Mouse (Mus musculus) thymus, postnatal 25 days (tissue): Measurements from ENCODE around the gene Gm5460.

Experiments used
- DNase-seq: peaks from one replicate; pipeline ENCODE4 v3.0.0; 2022

Gm5460 gene

DNA sequence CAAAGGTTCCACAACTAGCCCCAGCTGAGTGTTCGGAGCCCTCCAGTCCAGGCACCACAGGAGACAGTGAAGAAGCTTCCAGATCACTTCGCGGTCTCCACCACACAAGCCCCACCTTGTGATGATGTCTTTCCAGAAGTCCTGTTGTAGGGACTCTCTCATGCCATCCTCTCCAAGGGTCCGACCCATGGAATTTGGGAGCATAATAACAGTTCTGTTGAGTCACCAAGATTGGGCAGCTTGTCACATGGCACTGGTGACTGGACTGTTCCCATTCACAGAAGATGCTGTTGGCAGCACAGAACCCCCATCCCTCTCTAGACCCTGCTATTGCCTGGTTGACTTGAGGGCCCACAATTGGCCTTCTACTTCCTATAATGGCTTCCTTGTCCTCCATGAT, at the start of gene Gm5460:
TSS of gene Gm5460 (plus strand) at position 378 of the 400 bp plus-strand sequence.
- no peak for DNase-seq

DNA sequence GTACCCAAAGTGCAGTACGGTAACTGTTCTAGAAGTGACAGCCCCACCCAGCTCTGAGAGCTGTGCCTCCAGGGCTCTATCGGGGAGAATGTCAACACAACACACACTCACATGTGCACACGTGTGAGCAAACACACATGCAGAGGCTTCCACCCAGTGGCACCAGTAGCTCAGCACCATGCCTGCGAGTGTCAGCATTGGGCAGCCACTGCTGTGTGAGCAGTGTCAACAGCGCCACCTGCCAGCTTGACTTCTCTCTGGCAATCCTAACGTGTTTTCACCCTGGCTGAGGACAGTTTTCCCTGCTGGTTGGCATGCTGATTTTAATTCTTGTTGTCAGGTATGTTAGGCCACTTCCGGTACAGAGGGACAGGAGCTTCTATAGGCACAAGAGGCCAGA, 43.9 kb upstream of the Gm5460 start:
- no peak for DNase-seq

DNA sequence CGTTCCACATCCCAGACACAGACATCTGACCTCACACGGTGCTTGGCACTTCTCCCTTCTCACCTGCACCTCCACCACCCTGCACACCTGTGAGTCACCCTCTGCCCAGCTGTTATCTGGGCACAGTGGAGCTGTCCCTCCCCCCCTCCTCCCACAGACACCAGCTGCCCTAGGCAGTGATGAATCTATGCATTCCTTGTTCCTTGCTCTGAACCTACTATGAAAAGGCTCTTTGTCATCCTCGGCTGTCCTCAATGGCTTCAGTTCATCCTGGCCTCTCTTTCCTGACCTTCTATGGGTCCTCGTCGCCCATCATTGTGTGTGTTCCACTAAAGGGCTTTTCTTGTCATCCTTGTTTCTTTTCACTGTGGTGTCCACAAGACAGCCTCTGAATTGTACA, 41.8 kb upstream of the Gm5460 start:
- DNase-seq, result no peak

DNA sequence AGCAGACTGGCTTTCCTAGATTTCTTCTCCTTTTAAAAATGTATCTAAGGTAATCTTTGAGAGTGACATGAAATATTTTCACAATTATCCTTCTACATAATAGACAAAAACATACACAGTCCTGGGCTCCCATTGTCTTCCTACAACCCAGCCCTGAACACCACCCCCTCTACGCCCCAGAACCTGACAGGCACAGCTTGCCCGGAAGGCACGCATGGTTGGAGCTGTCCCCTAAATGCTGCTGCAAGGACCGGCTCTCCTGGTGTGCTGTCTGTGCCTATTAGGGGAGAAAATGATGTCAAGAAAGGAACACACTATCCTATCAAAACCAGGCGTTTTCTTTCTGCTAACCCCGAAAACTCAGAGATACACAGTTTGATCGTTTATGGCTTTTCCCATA, 38.8 kb upstream of the Gm5460 start:
- DNase-seq, result no peak

DNA sequence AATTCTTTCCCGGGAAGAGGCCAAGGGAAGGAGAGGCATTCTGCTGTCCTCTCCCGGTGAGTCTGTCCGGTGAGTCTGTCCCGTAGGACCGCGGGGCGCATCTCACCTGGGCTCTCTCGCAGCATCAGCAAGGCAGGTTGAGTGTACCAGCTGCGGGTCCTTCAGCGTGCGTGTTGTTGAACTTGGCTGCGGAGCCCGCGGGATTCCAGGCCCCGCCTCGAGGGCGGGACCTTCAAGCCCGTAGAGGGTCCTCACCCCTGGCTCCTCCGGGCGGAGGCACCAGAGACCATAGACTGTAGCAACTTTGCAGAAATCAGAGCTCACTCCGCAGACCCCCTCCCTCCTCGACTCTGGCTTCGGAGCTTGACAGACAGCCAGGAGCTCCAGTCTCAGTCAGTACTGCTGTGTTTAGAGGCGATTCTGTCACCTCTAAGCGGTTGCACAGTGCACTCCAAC, 37.9 kb upstream of the Gm5460 start, which contains the start of gene Zfp488:
TSS of gene Zfp488 (minus strand) at position 161 of the 456 bp plus-strand sequence.
- DNase-seq, result no peak

DNA sequence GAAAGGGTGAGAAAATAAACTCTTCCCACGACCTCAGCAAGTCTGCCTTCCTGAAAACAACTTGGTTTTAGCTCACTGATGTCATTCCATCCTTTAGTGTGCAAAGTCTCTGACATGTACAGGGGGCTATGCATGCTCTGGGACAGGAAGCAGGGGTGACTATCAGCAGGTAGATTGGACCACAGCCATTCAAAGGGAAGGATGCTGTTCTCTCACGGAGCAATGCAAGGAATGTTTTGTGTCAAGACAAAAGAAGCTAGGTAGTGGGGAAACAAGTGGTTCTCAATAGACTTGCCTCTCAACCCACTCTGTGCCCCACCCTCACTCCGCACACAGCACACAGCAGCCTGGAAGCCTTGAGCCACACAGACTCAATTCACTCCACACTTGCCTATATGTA, 27.4 kb upstream of the Gm5460 start:
- DNase-seq, result no peak

DNA sequence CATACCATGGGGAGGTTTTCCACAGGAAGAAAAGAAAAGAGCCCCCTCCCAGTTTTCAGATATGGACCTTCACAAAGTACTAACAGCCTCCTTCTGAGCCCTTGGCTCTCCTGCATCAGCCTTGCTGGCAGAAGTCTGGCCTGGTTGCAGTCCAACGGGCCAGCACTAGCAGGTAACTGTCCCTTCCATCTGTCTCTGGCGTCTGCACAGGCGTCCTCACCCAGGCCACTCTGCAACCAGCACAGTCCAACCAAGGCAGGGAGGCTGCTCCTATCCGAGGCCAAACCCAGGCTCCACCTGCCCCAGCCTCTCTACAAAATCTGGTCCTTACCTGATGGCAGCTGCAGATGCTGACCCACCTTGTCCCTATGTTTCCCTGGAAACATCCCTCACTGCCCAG, 24.6 kb upstream of the Gm5460 start:
- no peak for DNase-seq

DNA sequence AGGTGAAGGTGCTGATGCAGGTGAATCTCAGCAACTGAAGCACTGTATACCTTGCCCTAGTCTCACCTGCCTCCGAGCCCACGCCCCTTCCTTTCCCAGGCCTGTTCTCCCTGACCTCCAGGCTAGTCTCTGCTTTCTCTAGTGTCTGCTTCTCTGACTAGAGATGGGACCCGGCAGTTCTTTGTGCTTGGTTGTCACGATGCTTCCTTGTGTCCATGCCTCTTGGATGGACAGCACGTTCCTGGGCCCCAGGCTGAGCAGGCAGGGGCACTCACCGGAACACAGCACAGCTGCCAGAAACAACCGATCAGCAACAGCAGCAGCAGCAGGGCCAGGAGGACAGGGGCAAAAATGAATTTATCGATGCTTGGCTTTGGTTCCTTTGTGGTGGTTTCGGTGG, 23.5 kb upstream of the Gm5460 start:
- DNase-seq, result no peak

DNA sequence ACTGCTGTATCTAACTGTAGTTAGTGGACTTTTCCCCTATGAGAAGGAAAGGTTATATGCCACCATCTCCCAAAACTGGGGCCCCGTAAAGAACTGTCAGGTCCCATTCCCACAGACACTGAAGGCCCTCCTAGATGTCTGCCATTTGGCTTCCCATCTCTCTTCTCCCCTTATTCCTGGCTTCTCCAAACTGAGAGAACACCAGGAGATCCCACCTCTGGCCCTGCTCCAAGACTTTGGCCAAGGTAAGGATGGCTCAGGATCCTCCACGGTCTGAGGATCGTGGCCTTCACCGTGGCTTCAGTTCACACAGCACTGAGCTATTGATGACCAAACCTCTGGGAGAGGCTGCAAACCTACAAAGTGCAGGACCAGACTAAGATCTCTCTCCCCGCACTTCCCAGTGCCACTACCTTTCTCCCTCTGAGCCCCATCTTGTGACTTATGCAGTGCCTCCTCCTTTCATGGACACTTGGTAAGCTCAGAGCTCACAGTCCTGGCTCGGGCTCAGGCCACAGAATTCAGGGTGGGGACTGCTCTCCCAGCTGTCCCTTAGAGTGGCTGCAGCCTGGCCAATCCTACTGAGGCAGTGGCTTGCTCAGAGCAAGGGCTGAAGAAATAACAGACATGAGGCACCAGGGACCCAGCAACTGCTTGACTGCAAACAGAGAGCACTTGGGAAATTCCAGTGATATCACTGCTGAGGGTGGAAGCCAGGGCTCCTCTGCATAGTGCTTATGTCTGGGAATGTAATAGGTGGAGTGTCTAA, 22.9 kb upstream of the Gm5460 start:
- DNase-seq, result no peak

DNA sequence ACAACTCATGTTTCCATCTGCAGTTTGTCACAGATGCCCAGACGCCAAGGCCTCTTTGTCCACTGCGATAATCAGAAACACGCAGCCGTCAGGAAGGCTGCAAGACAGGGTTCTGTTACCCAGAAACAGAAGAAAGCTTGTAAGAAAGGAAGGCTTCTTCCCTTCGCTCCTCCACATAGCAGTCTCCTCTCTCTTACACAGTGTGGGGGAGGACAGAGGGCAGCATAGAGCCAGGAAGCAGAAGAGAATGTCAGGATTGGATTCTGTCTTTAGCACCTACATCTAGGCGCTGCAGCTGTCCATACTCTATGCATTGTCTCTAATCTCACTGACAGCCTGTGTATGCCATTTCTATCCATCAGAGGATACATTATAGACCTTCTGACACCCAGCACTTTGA, 19.1 kb upstream of the Gm5460 start:
- DNase-seq, result no peak

DNA sequence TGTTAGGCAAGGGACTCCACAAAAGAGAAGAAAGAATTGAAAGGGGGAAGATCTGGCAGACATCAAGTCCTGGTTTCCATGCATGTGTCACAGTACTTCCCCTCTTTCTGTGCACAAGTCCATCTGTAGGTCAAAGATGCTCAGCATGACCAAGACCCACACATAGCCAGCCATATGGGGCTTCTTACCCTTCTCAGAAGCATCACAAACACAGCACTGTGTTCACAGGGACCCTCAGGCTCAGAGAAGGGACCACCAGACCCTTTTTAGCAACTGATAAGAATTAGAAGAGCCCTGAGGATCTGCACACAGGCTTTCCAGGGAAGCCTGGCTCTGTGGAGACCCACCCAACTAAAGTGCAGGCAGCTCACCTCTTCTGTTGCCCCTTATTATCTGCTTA, 16.5 kb upstream of the Gm5460 start:
- DNase-seq, result no peak

DNA sequence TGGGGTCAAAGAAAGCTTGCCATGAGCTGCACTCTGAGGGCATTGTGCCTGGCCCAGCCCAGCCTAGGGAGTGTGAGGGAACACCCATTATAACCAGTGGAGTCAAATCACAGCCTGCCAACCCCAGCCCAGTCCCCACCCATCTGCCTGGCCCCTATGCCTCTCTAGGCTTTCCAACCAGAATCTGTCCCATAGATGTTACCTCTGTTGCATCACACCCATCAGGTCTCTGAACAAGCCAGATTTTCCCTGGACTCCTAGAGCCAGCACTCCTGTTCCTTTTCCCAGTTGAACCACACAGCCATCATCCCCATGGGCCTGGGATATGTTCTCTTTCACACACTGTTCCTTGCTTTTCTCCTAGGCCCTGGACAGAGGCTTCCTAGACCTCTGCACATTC, 15.1 kb upstream of the Gm5460 start:
- DNase-seq, result no peak

DNA sequence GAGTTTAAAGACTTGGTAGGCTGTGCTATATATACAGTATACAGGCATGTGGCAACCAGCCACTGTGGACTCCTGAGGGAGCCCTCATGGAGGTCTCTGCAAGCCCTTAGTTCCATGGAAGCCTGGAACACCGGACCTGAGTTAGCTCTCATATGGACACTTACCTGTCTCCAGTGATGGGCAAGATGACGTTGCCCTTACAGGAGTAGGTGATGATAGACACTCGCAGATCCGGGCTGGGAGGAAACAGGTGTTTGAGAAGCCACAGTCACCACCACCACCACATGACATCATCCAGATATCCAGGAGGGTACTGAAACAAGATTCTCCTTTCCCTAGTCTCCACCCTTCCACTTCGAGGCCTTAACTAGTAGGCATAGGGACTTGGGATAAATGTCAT, 14.2 kb upstream of the Gm5460 start:
- no peak for DNase-seq

DNA sequence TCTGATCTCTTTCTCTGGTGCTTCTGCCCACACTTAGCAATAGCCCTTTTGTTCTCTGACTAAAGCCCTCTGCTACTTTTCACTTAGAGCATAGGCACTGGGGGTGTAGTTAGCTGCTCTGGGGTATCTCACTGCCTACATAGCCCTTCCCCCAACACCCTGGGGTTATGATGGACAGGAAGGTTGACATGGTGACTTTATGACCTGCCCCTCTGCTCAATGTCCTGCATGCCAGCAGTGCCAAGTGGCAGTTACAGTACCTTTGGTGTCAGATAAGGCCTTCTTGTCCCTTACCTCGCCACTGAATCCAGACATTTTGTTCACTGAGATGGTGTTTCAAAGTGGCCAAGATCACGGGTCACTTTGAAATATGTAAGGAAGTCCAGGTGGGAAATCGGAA, 1.5 kb upstream of the Gm5460 start, which contains the start of gene Gm30083:
TSS of gene Gm30083 (minus strand) at position 120 of the 400 bp plus-strand sequence.
- DNase-seq, result no peak

DNA sequence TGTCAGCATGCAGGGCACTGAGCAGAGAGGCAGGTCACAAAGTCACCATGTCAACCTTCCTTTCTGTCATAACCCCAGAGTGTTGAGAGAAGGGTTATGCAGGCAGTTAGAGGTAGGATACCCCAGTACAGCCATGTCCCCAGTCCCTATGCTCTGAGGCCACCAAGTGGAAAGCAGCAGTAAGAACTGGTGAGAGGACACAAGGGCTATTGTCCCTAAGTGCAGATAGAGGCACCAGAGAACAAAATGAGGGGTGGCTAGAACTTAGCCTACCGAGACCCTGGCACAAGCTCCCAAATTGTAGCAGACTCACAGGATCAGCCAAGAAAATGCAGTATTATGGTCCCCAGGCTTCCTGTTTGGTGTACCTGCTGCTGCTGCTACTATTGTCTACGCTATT, 380 bp downstream of the Gm5460 start:
- DNase-seq, result no peak

DNA sequence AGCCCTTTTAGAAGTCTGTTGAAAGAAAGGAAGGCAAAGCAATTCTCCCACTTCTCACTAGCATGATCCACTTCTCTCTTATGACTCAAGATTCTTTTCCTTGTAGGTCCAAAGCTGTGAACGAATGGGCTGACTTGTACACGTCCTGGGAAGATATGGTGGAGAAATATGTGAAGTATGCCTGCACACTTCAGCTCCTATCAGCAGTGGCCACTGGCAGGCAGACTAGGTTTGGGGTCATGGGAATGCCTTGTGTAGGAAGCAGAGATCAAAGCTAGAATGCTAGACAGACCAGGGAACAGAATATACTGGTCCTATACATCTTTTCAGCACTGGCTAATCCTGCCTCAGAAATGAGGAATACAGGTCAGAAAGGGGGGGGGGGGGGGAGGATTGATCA, 10.2 kb downstream of the Gm5460 start:
- DNase-seq, result no peak

DNA sequence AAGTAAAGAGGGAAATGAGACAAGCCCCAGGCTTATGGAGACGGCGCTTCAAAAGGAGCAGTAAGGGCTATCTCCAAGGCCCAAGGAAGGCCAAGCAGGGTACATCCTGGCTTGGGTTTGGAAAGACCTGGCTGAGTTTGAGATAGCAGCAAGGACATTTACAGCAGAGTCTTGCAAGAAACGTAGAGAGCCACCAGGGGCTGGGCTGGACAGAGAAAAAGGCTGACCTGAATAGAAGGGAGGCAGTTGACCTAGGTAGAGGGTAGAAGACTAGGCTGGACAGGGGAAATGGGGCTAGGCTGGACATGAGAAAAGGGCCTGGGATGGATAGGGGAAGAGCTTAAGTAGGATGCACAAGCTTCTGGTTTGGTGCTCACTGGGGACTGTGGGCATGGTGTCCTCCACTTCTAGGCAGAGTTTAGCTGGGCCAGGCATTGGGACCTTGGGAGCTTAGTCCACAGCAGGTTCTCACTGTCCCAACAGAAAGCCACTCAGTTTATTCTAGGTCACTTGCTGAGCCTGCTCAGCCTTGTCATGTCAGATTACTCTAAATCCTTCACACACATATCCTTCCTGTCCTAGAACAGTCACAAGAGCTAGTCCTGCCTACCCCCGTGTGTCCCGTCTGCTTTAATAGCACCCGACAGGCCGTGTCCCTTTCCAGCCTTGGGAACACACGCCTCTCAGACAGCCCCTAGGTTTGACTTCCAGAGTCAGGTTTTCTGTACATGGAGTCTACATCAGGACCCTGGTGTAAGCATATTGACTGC, 17.5 kb downstream of the Gm5460 start:
- no peak for DNase-seq

DNA sequence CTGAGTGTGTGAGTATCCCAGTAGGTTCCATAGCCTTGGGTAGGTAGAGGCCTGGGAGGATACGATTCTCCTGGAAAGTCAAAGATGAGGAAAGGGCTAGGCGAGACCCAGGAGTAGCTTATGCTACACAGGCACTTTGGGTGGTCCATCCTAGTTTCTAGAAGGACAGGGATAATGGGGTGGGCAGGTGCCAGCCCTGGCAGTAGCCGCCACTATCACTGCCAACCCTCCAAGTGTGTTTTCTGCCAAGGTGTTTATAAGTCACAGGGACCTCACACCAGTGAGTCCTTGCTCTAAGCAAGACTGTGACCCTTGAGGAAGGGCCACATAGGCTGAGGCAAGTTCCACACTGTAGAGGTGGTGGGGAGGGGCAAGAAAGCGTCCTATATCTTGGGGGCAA, 24.7 kb downstream of the Gm5460 start:
- DNase-seq, result no peak

DNA sequence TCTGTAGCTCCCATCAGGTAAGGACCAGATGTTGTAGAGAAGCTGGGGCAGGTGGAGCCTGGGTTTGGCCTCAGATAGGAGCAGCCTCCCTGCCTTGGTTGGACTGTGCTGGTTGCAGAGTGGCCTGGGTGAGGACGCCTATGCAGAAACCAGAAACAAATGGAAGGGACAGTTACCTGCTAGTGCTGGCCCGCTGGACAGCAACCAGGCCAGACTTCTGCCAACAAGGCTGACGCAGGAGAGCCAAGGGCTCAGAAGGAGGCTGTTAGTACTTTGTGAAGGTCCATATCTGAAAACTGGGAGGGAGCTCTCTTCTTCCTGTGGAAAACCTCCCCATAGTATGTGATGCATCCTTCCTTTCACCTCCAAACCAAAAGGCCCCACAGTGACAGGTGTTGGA, 26.8 kb downstream of the Gm5460 start:
- DNase-seq, result no peak

DNA sequence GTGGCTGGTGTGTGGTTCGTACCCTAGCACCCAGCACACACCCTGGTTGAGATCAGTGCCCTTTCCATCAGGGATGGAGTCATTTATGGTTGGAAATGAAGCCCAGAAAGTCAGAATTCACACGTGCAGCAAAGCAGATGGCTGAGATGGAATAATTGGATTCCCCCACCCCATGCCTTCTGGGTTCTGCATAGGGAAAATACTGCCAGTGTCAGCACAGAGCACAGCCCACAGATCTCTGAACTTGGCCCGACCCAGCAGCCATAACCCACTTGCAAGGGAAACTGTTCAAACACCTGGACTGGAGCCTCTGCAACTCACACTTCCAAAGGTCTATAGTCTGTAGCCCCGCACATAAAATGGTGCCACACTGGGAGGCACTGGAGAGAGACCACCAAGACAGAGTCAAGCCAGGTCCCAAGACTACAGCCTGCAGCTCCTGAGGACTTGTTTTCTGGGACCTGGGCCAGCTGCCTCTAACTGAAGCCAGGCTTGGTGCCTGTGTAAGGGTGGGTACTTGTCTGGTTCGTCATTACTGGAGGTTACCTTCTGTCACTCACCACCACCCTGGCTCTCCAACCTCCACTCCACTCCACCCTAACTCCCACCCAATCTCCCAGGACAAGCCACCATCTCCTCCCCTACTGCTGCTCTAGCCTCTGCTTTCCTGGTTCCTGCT, 33.7 kb downstream of the Gm5460 start:
- no peak for DNase-seq

DNA sequence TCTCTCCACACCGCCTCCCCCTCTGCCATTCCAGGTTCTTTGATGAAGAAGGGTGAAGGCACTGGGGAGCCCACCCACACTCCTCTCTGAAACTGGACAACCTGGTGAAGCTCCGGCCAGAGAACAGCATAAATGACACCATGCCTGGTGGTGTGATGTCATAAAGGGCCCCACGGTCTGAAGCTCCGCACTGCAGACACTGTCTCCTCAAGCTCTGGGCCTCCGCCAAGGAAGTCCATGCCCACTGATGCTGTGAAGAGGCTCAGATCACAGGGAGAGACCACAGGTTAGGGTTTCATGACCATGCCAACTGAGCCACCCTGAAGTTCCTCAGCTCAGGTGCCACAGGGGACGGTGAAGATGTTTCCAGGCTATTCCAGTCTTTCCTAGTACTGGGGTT, 36.0 kb downstream of the Gm5460 start, which contains the start of gene Antxrl:
TSS of gene Antxrl (plus strand) at position 192 of the 400 bp plus-strand sequence.
- no peak for DNase-seq

DNA sequence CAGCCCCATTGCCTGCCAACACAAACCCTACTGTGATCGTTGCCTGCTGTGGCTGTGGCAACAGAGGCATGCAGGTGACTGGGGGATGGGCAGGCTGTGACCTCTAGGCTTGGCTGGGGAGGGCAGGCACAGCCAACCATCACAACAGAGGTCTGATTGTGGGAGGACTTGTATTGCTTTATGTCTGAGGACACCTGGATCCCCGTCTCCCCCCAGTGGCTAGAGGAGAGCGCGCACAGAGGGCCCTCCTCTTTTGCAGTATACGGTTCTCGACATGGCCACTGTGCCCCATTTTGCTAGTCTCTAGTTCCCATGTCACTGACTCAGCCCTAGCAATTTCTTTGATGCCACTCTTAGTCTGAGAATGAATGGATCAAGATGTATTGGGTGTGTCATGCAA, 55.1 kb downstream of the Gm5460 start:
- DNase-seq, result no peak

DNA sequence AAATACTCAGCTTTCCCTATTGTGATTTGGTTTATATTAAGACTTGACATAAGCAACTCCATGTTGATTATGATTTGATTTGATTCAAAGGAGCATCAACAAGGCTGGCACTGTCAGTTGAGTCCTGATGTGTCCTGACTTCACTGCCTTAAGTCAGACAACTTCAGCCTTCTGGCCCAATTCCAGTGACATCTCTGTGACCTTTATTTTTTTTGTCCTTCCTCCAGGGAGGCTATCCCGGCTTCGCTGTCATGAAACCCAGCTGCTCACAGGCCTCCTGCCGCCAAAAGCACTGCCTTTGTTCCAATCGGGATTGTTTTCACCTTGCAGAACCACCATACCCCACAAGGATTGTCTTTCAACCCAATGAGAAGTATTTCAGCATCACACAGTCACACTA, 58.8 kb downstream of the Gm5460 start:
- DNase-seq, result no peak

DNA sequence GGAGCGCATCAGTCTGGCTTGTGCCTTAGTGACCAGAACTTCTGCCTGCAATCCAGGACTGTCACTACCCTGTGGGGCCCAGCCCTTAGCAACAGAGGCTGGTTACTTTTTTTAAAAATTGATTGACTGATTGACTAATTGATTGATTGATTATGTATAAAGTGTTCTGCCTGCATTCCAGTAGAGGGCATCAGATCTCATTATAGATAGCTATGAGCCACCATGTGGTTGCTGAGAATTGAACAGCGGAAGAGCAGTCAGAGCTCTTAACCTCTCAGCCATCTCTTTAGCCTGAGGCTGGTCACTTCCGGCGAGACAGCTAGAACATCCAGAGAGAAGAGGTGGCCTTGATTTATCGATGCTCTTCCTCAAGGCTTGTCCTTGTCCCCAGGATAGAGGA, 60.7 kb downstream of the Gm5460 start:
- DNase-seq, result no peak
